Mouse (Mus musculus) kidney, embryonic 16.5 days (tissue): Measurements from ENCODE around the gene Gba. TPM values are rescaled to one million over a fixed set of nuclear protein-coding genes. Genes with fewer than 3 reads are reported as not detected.

Experiments
- ATAC-seq: fragments of 200-750 bp; cut with Nextera tagmentation; 2 replicates; pipeline ENCODE4 v1.8.0; 2017; ENCODE audit warnings: moderate TSS enrichment; ENCODE audit not compliant: low FRiP score, low TSS enrichment
- H3K27ac ChIP-seq: fragments of 300-500 bp; sonication (generic); 2 replicates; pipeline ENCODE4 v1.5.1; 2014; ENCODE audit warnings: low read length
- H3K27me3 ChIP-seq: fragments of 300-500 bp; sonication (generic); 2 replicates; pipeline ENCODE4 v1.6.1; 2014; ENCODE audit warnings: low read length, control low read depth, mixed read lengths; ENCODE audit not compliant: insufficient read depth
- H3K36me3 ChIP-seq: fragments of 300-500 bp; sonication (generic); 2 replicates; pipeline ENCODE4 v1.6.1; 2014; ENCODE audit warnings: low read length, control low read depth, mixed read lengths; ENCODE audit not compliant: insufficient read depth
- H3K4me1 ChIP-seq: fragments of 300-500 bp; sonication (generic); 2 replicates; pipeline ENCODE4 v1.6.1; 2014; ENCODE audit warnings: low read length, control low read depth, mixed read lengths; ENCODE audit not compliant: insufficient read depth
- H3K4me2 ChIP-seq: fragments of 300-500 bp; sonication (generic); replicated peaks from 2 replicates; pipeline ENCODE4 v1.6.1; 2014; ENCODE audit warnings: low read depth, low read length
- H3K4me3 ChIP-seq: fragments of 300-500 bp; sonication (generic); 2 replicates; pipeline ENCODE4 v1.5.1; 2014; ENCODE audit warnings: mild to moderate bottlenecking, low read length
- H3K9ac ChIP-seq: fragments of 300-500 bp; sonication (generic); replicated peaks from 2 replicates; pipeline ENCODE4 v1.6.1; 2014; ENCODE audit warnings: low read length
- H3K9me3 ChIP-seq: fragments of 300-500 bp; sonication (generic); 2 replicates; pipeline ENCODE4 v1.6.1; 2016; ENCODE audit warnings: low read length, control low read depth
- WGBS: fragments of 180-500 bp; shearing (Covaris S2); extraction: QIAGEN DNeasy Blood & Tissue Kit; methylation state at CpG from one replicate; pipeline ENCODE4 v1.1.7; 2014; 5-methylcytosine and 5-hydroxymethylcytosine counted together
- polyA plus RNA-seq: library from polyadenylated mRNA; unstranded; fragments of >200 nt; fragmentation: Nextera tagmentation; extraction: Ambion mirVana; gene quantifications from 2 replicates; pipeline ENCODE4 v1.2.1, GENCODE M21; 2015

The Gba gene
- polyA plus RNA-seq, 1 experiment from 2014 or later = 54.9 TPM

GRCm38 (mm10) chr3:89181749-89182500 is 20.8 kb upstream of the Gba start:
- H3K4me3 ChIP-seq = no peak overlapping the region
- H3K36me3 ChIP-seq = peaks cover 33% of the 10 kb centered on the region
- H3K9ac ChIP-seq = no peak overlapping the region
- no peak overlapping the region for H3K4me2 ChIP-seq
- WGBS = 91% methylated on average over 27 of the region's 27 CpGs
- ATAC-seq = no peak
- H3K4me1 ChIP-seq = peaks cover 44% of the 10 kb centered on the region
- no peak overlapping the region for H3K27ac ChIP-seq
- H3K27me3 ChIP-seq = no peaks in the 10 kb centered on the region
- H3K9me3 ChIP-seq = no peaks in the 10 kb centered on the region

GRCm38 (mm10) chr3:89182531-89183057 is 20.1 kb upstream of the Gba start:
- Histone ChIP-seq H3K9ac (no peak overlapping the region; the same call in 1 of the 2 replicates), H3K36me3 (peaks cover 35% of the 10 kb centered on the region), H3K4me2 (peak overlapping the region; percentile 97), H3K9me3 (no peaks in the 10 kb centered on the region), H3K27me3 (no peaks in the 10 kb centered on the region), H3K27ac (no peak overlapping the region), H3K4me1 (peaks cover 49% of the 10 kb centered on the region), H3K4me3 (peak overlapping the region; percentile 71; the same call in 1 of the 2 replicates)
- 42% methylated on average over 7 of the region's 7 CpGs for WGBS
- ATAC-seq = peak; percentile 18

DNA sequence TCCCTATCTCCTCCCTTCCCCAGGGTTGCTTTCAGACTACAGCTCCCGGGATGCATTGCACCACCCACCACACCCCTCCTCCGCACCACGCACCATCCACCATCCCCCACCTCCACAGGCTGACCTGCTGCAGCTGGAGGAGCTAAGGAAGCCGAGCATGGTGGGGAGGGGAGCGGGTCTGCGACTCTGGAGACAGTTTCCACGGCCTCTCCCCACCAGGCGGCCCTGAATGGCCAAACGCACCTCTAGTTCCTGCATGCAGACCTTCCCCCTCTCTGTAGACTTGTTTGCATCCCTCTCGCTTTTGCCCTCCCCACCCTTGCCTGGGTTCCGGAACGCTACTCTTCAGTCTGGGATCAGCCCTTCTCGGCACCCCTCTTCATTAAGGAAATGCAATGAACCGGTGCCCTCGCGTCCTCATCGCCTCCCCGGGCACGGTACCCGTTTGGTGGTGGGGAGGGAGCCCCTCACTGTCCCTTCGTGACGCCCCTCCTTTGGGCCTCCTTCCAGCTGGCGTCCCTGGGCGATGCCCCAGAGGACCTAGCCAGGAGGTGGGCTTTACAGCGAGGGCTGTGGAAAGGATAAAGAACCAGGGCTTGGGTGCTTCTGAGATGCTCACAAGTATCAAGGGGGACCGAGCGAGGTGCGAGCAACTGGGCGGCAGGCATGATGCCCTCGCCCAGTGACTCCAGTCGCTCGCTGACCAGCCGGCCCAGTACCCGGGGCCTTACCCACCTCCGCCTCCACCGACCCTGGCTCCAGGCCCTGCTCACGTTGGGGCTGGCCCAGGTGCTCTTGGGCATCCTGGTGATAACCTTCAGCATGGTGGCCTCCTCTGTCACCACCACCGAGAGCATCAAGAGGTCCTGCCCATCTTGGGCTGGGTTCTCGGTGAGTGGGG is 19.4 kb upstream of the Gba start, which contains the start of gene Fam189b:
TSS of gene Fam189b (plus strand) at position 86 of the 901 bp plus-strand sequence.
- ATAC-seq = peak; percentile 94

DNA sequence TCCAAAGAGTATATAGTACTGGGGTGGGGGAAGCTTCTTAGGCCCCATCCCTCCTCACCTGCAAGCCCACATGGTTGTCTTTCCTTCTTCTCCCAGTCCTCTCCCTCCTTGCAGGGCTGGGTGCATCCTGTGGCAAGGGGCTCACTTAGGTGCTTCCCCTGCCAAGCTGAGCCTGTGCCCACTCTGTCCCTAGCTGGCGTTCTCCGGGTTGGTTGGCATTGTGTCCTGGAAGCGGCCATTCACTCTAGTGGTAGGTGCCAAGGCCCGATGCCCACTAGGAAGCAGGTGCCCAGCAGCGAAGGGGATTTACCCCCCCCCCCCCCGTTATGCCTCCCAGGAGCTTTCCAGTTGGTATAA is 18.8 kb upstream of the Gba start:
- peak overlapping the region; percentile 71 for H3K4me3 ChIP-seq
- no peaks in the 10 kb centered on the region for H3K9me3 ChIP-seq
- H3K4me2 ChIP-seq = peak overlapping the region; percentile 97
- 61% methylated on average over 6 of the region's 6 CpGs for WGBS
- peak overlapping the region; percentile 92 for H3K9ac ChIP-seq
- no peak for ATAC-seq
- peaks cover 35% of the 10 kb centered on the region for H3K36me3 ChIP-seq
- H3K4me1 ChIP-seq = peaks cover 55% of the 10 kb centered on the region
- H3K27me3 ChIP-seq = no peaks in the 10 kb centered on the region
- H3K27ac ChIP-seq = peak overlapping the region; percentile 78

More for the DNA sequence above, 19.4 kb upstream of the Gba start, which contains the start of gene Fam189b:
- no peaks in the 10 kb centered on the region for H3K9me3 ChIP-seq
- H3K4me2 ChIP-seq = peak within 1 kb of the TSS; percentile 97
- peak within 1 kb of the TSS; percentile 92 for H3K9ac ChIP-seq
- peak within 1 kb of the TSS; percentile 71 for H3K4me3 ChIP-seq
- H3K4me1 ChIP-seq = peaks cover 54% of the 10 kb centered on the region
- peak within 1 kb of the TSS; percentile 78 for H3K27ac ChIP-seq
- 3% methylated on average over 39 of the region's 39 CpGs for WGBS
- no peaks in the 10 kb centered on the region for H3K27me3 ChIP-seq
- peaks cover 35% of the 10 kb centered on the region for H3K36me3 ChIP-seq

DNA sequence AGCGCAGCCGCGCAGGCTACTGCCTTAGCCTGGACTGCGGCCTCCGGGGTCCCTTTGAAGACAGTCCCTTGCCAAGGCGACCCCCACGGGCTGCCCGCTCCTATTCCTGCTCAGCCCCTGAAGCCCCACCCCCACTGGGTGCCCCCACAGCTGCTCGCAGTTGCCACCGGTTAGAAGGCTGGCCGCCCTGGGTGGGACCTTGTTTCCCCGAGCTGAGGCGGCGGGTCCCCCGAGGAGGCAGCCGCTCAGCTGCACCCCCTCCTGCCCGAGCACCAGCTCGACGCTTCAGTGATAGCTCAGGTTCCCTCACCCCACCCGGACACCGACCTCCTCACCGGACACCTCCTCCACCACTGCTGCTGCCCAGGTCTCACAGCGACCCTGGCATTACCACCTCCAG is 15.5 kb upstream of the Gba start:
- no peaks in the 10 kb centered on the region for H3K27me3 ChIP-seq
- no peak overlapping the region for H3K4me3 ChIP-seq
- ATAC-seq = no peak
- H3K9ac ChIP-seq = peak overlapping the region; percentile 52
- H3K4me1 ChIP-seq = peaks cover 53% of the 10 kb centered on the region
- peaks cover 5% of the 10 kb centered on the region; the same call in 1 of the 2 replicates for H3K36me3 ChIP-seq
- 31% methylated on average over 23 of the region's 23 CpGs for WGBS
- 0 out of 2 replicates have a peak overlapping the region, but pooled peaks have one; percentile 37 for H3K27ac ChIP-seq
- no peaks in the 10 kb centered on the region for H3K9me3 ChIP-seq
- peak overlapping the region; percentile 33 for H3K4me2 ChIP-seq

- Histone ChIP-seq H3K9ac (peak overlapping the region; percentile 52), H3K27ac (peak overlapping the region; percentile 37; the same call in 1 of the 2 replicates), H3K4me2 (peak overlapping the region; percentile 33; the same call in 1 of the 2 replicates), H3K36me3 (0 out of 2 replicates have a peak, but pooled peaks cover 2% of the 10 kb centered on the region), H3K27me3 (no peaks in the 10 kb centered on the region), H3K4me3 (no peak overlapping the region), H3K4me1 (peaks cover 50% of the 10 kb centered on the region), H3K9me3 (no peaks in the 10 kb centered on the region)
- WGBS = 59% methylated on average over 18 of the region's 18 CpGs
- ATAC-seq = no peak
Observed at GRCm38 (mm10) chr3:89187690-89188477, 14.8 kb upstream of the Gba start.

DNA sequence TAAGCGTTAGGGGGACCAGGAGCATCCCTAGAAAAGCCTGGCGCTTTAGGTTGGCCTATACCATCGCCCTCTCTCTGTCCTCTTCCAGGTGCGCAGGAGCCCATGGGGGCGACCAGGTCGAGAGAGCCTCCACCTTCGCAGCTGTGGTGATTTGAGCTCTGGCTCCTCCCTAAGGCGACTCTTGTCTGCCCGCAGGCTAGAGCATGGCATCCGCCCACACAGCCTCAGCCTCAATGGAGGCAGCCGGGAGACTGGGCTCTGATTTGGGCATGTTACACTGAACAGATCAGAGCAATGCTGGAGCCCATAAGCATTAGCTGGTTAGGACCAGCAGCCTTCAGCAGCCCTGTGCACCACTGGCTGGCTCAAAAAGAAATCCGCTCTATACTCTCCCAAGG is 14.3 kb upstream of the Gba start:
- 0 out of 2 replicates have a peak, but pooled peaks cover 2% of the 10 kb centered on the region for H3K36me3 ChIP-seq
- ATAC-seq = 0 out of 2 replicates have a peak, but pooled peaks have one; percentile 5
- H3K4me2 ChIP-seq = peak overlapping the region; percentile 25; the same call in 1 of the 2 replicates
- H3K4me3 ChIP-seq = no peak overlapping the region
- H3K9me3 ChIP-seq = no peaks in the 10 kb centered on the region
- H3K27me3 ChIP-seq = no peaks in the 10 kb centered on the region
- H3K4me1 ChIP-seq = peaks cover 49% of the 10 kb centered on the region
- peak overlapping the region; percentile 37; the same call in 1 of the 2 replicates for H3K27ac ChIP-seq
- 56% methylated on average over 12 of the region's 12 CpGs for WGBS
- H3K9ac ChIP-seq = 0 out of 2 replicates have a peak overlapping the region, but pooled peaks have one; percentile 17

GRCm38 (mm10) chr3:89190436-89190835 is 12.3 kb upstream of the Gba start:
- no peak overlapping the region for H3K27ac ChIP-seq
- H3K36me3 ChIP-seq = 0 out of 2 replicates have a peak, but pooled peaks cover 2% of the 10 kb centered on the region
- H3K9ac ChIP-seq = no peak overlapping the region
- no peak for ATAC-seq
- no peak overlapping the region for H3K4me2 ChIP-seq
- H3K4me3 ChIP-seq = no peak overlapping the region
- H3K9me3 ChIP-seq = no peaks in the 10 kb centered on the region
- H3K4me1 ChIP-seq = peaks cover 30% of the 10 kb centered on the region
- no peaks in the 10 kb centered on the region for H3K27me3 ChIP-seq
- 83% methylated on average over 8 of the region's 8 CpGs for whole genome bisulfite sequencing

DNA sequence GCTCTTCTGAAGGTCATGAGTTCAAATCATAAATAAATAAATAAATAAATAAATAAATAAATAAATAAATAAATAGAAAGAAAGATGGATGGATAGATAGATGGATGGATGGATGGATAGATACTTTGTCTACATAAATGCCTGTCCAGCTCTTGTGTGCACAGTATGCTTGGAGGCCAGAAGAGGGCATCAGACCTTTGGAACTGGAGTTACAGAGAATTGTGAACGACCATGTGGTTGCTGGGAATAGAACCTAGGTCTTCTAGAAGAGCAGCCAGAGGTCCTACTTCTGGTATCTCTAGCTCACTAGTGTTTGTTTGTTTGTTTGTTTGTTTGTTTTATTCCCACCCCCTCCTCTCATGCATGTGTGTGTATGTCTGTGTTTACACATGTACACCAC is 9.4 kb upstream of the Gba start:
- Histone ChIP-seq H3K9ac (no peak overlapping the region), H3K4me1 (peaks cover 15% of the 10 kb centered on the region), H3K36me3 (no peaks in the 10 kb centered on the region), H3K27ac (no peak overlapping the region), H3K27me3 (no peaks in the 10 kb centered on the region), H3K4me3 (no peak overlapping the region), H3K9me3 (no peaks in the 10 kb centered on the region), H3K4me2 (no peak overlapping the region)
- ATAC-seq = no peak
- WGBS = 74% methylated on average over 1 of the region's 1 CpGs
